Mouse (Mus musculus): ENCODE data around the gene Crygb.

The Crygb gene

GRCm38 (mm10) chr1:65082188-65082587, at the start of gene Crygb:
Gene Crygb, minus strand, starts transcription at chr1:65082288.
- DNase-seq (ENCODE audit: low spot score in 2 of 2): no peak

GRCm38 (mm10) chr1:65131671-65132070, 49.6 kb upstream of the Crygb start:
- DNase-seq (ENCODE audit: low spot score in 2 of 2): no peak

GRCm38 (mm10) chr1:65130226-65130625, 48.1 kb upstream of the Crygb start:
- DNase-seq (ENCODE audit: low spot score in 2 of 2): no peak

- DNase-seq (ENCODE audit: low spot score in 2 of 2): no peak
Measured at GRCm38 (mm10) chr1:65129634-65130180, 47.6 kb upstream of the Crygb start.

GRCm38 (mm10) chr1:65122574-65123372, 40.7 kb upstream of the Crygb start, which contains the start of gene D630023F18Rik:
Gene D630023F18Rik, minus strand, starts transcription at chr1:65123214.
- DNase-seq (ENCODE audit: low spot score in 2 of 2): no peak

- no peak for DNase-seq (ENCODE audit: low spot score in 2 of 2)
Measured at GRCm38 (mm10) chr1:65119438-65119837, 37.4 kb upstream of the Crygb start, which contains the start of gene Gm28845. Gene Gm28845, minus strand, starts transcription at chr1:65119558.

GRCm38 (mm10) chr1:65118150-65118913, 36.2 kb upstream of the Crygb start:
- DNase-seq (ENCODE audit: low spot score in 2 of 2): no peak

GRCm38 (mm10) chr1:65113536-65114172, 31.6 kb upstream of the Crygb start:
- DNase-seq (ENCODE audit: low spot score in 2 of 2): no peak

- DNase-seq (ENCODE audit: low spot score in 2 of 2): no peak
Measured at GRCm38 (mm10) chr1:65112807-65113196, 30.7 kb upstream of the Crygb start.

- DNase-seq (ENCODE audit: low spot score in 2 of 2): peak in 1 of 2 experiments; percentile 63
Measured at GRCm38 (mm10) chr1:65112031-65112806, 30.1 kb upstream of the Crygb start.

GRCm38 (mm10) chr1:65109756-65110435, 27.8 kb upstream of the Crygb start:
- no peak for DNase-seq (ENCODE audit: low spot score in 2 of 2)

GRCm38 (mm10) chr1:65109196-65109595, 27.1 kb upstream of the Crygb start:
- DNase-seq (ENCODE audit: low spot score in 2 of 2): no peak

- DNase-seq (ENCODE audit: low spot score in 2 of 2): no peak
Measured at GRCm38 (mm10) chr1:65107654-65108279, 25.7 kb upstream of the Crygb start.

GRCm38 (mm10) chr1:65103273-65103672, 21.2 kb upstream of the Crygb start, which contains the start of gene Cryga:
Gene Cryga, minus strand, starts transcription at chr1:65103373.
- DNase-seq (ENCODE audit: low spot score in 2 of 2): no peak

GRCm38 (mm10) chr1:65096953-65097352, 14.9 kb upstream of the Crygb start:
- DNase-seq (ENCODE audit: low spot score in 2 of 2): no peak

- DNase-seq (ENCODE audit: low spot score in 2 of 2): no peak
Measured at GRCm38 (mm10) chr1:65091566-65091965, 9.5 kb upstream of the Crygb start.

- no peak for DNase-seq (ENCODE audit: low spot score in 2 of 2)
Measured at GRCm38 (mm10) chr1:65090370-65090769, 8.3 kb upstream of the Crygb start.

- no peak for DNase-seq (ENCODE audit: low spot score in 2 of 2)
Measured at GRCm38 (mm10) chr1:65088567-65089356, 6.7 kb upstream of the Crygb start.

GRCm38 (mm10) chr1:65075607-65076006, 6.5 kb downstream of the Crygb start:
- no peak for DNase-seq (ENCODE audit: low spot score in 2 of 2)
